Mouse (Mus musculus): Measurements from ENCODE around the gene Mettl7a1.

DNA sequence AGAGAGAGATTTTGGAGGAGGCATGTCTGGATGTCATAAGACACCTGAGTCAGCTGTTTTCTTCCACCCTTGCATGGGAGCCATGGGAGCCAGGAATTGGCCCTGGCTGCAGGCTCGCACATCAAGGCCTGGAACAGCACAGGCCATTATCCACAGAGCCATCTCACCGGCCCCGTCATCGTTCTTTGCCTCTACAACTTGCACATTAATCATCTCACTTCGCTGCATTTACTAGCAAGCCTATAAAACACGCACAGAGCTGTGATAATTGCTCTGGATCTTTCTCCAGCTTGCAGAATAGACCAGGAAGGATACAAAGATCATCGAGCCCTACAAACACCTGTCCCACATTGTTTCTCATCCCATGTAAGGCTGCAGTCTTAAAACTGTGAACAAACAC, 26.8 kb downstream of the Mettl7a1 start:
- no peak for TF ChIP-seq HCFC1 (IDR thresholded peaks at IDR 0.05; ENCODE audit: borderline replicate concordance, insufficient read depth, low read length)
- no peak for TF ChIP-seq CHD2 (IDR thresholded peaks at IDR 0.05; ENCODE audit: low read depth, low read length)
- TF ChIP-seq MAFK (IDR thresholded peaks at IDR 0.05; ENCODE audit: insufficient read depth, low read depth, low read length): no peak
- TF ChIP-seq ZNF384 (IDR thresholded peaks at IDR 0.05; ENCODE audit: low read depth, low read length): no peak
